2 mouse cellular contexts compared by ENCODE assay signal in the genomic region with DNA sequence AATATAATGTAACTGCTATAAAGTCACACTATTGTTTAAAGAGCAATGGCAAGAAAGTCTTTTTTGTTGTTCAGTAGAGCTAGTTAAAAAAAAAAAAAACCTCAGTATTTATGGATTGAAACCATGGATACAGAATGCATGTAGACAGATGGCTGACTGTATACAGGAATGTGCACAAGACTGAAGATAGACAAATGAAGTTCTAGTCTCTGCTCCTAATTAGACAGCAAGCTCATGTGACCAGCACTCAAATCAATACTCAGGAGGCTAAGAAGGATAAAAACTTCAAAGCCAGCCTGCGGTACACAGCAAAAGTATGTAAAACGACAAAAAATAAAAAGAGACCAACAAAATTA.
TF ChIP-seq lines count a peak whose summit lies in the region.

No protein-coding gene starts in this region.

TF ChIP-seq in ES-E14, 5 proteins besides CTCF, POLR2A, EP300 and RAD21:
- no peak for TF ChIP-seq ZC3H11A (IDR thresholded peaks at IDR 0.05; ENCODE audit: borderline replicate concordance, low read depth, low read length)
- TF ChIP-seq ZNF384 (IDR thresholded peaks at IDR 0.05; ENCODE audit: low read depth, low read length) = 0 out of 2 replicates have a peak, but pooled peaks have one; percentile 20
- no peak for TF ChIP-seq CHD2 (IDR thresholded peaks at IDR 0.05; ENCODE audit: low read depth, low read length)

TF ChIP-seq in MEL, 35 proteins besides CTCF, POLR2A, EP300 and RAD21:
- TF ChIP-seq MXI1 (IDR thresholded peaks at IDR 0.05; ENCODE audit: low read depth, low read length) (no peak; the same call in 1 of the 2 replicates), SIN3A (IDR thresholded peaks at IDR 0.05; ENCODE audit: low read length) (no peak; the same call in 1 of the 2 replicates), USF1 (IDR thresholded peaks at IDR 0.05; ENCODE audit: low read depth, low read length) (peak; percentile 50; the same call in 1 of the 2 replicates), MAFK (IDR thresholded peaks at IDR 0.05; ENCODE audit: borderline replicate concordance, low read depth, low read length) (no peak), NELFE (IDR thresholded peaks at IDR 0.05; ENCODE audit: low read depth, low read length) (no peak), ZC3H11A (IDR thresholded peaks at IDR 0.05; ENCODE audit: low read depth, low read length) (no peak), GATA1 (IDR thresholded peaks at IDR 0.05; ENCODE audit: low read depth, low read length) (no peak), JUND (IDR thresholded peaks at IDR 0.05; ENCODE audit: low read depth, low read length) (no peak), ZNF384 (IDR thresholded peaks at IDR 0.05; ENCODE audit: low read depth, low read length) (peak; percentile 65; the same call in 1 of the 2 replicates), TAL1 (IDR thresholded peaks at IDR 0.05; ENCODE audit: low read length) (no peak)
